Mouse (Mus musculus) right cerebral cortex, postnatal 25 days (tissue): ENCODE results near the gene Git2.

Experiments
- DNase-seq: peaks from one replicate; pipeline ENCODE4 v3.0.0; 2022

Gene Git2

DNA sequence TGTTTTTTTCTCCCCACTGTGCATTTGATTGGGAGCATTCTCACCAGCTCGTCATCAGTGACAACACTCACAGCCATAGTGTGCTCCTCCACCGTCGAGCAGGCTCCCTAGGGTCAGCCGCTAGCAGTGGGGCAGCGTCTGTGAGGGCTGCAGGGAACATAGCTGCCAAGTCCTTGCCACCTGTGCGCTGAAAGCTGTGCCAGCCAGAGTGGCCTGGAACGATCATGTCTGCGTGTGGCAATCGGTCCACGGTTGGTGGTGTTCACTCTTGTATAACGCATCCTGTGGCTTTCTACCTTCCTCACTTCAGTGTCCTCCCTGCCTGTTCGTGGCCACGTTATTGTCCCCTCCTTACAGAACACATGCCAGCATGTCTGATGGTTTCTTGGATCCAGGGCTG is 56.8 kb downstream of the Git2 start:
- no peak for DNase-seq

DNA sequence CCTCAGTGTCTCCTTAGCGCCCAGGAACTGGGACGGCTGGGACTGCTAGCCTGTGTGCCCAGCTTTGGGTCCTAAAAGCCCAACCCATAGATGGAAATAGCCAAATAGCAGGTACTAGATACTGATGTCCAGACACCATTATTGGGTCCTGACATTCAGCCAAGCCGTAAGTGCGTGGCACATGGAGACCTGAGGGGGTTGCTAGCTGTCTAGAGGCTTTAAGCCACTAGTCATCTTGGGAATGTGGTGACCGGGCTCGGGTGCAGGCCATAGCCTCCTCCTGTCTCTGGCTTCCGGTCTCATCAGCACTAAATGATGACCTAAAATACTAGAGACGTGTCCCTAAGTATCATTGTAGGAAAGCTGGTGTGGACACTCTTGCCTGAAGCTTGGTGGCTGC is 57.4 kb downstream of the Git2 start:
- DNase-seq = no peak

DNA sequence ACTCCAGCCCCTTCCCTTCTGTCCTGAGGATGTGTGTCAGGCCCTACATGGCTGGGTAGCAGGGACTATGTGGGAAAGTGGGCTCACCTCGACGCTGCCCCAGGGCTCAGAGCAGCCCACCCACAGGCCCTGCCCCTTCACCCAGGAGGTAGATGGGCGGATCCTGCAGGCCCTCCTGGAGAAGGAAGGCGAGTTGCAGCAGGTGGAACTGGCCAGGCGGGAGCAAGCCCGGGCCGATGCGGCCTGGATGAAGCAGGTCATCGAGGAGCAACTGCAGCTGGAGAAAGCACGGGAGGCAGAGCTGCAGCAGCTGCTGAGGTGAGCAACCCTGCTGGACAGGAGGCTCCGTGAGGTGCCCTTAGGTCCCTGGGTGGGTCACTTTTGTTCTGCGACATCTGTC is 58.0 kb downstream of the Git2 start:
- DNase-seq = no peak

DNA sequence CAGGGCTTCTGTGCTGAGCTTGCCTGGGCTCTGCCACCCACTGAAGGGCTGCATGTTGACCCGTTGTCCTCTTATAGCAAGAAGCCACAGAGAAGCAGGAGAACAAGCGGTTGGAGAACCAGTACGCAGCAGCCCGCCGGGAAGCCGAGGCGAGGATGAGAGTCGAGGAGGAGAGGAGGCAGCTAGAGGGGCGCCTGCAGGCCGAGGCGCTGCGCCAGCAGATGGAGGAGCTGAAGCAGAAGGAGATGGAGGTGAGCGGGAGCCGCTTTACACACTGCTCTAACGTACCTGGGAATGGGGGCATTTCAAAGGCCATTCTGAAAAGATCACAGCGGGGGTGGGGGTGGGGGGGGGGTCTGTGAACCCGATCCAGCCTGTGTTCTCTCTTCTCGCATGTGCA is 60.8 kb downstream of the Git2 start:
- DNase-seq = no peak

DNA sequence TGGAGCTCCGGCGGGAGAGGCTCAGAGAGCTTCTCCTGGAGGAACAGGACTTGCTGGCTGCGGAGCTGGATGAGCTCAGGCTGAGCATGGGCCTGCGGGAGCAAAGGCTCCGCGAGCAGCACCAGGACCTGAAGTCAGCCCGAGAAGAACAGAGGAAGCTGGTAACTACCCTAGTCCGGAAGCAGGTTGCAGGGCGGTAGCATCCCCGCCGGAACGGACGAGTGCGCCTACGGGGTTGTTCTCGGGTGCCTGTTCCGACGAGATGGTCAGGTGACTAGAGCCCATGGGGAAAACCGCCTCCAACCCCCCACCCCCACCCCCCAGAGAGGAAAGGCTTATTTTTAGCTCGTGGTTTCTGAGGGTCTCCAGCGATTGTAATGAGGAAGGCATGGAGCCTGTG is 66.0 kb downstream of the Git2 start:
- no peak for DNase-seq

DNA sequence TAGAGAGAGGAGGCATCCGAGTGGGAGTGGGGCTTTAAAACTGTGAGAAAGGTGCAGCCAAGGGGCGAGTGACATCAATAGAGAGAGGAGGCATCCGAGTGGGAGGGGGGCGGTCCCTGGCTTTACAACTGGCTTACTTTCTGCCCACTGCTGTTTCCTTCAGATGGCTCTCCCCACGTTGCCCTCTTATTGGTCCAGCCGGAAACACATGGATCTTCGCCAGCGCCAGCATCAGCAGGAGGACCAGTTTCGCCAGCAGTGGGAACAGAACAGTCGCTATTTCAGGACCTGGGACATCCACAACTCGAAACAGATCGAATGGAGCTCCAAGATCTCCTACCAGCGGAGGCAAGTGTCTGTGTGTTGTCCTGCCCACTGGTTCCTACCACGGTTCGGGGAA is 66.8 kb downstream of the Git2 start:
- no peak for DNase-seq

DNA sequence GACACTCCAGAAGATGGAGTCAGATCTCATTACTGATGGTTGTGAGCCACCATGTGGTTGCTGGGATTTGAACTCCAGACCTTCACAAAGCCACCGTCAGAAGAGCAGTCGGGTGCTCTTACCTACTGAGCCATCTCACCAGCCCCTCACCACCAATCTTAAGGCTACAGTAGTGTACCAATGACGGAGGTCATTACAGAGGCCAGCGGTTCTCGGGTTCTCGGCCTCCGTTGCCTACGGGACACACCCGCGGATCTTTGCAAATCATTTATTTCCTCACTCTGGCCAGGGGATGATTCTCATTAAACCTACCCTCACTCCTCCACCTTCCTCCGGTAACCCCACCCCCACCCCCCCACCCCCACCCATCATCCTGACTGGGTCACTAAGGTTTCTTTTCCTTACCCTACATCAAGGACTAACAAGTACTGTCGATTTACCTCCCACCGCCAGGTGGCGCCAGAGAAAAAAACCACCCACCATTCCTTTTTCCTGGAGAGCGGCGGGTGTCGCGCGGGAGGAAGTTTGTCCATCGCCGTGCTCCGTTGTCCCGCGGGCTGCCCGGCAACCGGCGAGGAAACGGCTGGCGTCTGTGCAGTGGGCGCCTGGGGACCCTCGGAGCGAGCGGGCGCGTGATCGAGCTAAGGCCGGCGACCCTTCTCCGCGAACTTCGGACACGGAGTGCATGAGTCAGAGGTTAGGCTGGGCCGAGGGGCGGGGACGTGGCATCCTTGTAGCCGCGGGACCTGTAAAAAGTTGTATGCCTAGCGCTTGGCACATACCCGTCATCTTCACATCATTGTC is 67.8 kb downstream of the Git2 start, which contains the start of gene Tchp:
Tchp (plus strand) TSS at position 496 of the 804 bp plus-strand sequence.
- DNase-seq = peak; percentile 90

DNA sequence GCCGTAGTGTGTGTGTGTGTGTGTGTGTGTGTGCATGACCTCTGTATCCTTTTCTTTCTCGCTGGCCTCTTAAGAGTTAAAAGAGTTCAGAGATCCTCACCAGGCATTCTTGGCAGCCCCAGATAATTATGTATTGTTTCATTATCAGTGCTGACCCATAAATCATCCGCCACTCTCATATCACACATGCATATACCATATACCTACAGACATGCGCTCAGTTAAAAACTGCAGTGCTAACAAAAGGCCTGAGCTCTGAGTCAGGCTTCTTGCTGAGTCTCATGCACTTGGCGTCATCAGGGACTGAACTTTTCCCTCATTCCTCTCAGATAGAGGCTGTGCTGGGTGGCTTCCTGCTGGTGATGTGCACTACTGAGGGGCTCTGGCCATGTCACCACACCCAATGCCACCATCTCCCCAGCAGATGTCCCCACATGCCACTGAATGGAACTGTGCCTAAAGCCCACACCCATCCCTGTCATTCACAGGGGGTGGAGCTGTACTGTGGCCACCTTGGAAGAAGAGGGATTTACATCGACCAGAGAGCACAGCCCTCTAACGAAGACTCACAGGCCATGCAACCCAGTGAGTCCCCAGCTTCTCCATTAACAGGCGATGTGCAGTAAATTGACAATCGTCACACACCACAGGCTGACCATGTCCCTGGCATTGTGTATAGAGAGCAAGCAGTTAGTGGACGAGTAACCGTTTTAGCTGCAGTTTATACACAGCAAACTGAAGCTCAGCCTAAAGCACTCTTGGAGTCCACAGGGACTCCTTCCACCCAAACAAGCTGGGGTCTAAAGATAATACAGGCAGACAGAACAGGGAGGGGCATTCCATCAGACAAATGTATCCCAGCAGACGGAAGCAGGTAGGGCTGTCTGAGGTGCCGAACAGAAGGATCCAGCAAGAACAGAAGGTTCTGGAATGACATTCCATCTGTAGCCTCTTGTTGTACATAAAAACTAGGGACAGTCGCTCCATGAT is 72.6 kb downstream of the Git2 start:
- DNase-seq = no peak

DNA sequence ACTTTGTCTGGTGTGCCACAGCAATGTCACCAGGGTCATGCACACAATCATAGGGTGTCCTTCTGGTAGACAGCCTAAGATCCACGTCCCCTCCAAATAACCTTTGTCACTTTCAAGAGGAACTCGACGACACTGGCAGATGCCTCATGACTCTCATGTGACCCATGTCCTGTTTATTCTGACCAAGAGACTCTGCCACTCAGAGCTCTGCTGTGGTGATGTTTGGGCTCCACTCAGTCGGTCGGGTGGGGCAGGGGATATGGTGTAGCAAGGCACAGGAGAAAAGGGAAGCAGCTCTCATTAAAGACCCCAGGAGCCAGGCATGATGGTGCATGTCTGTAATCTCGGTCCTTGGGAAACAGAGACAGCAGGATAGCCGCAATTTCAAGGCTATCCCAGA is 76.3 kb downstream of the Git2 start:
- no peak for DNase-seq

DNA sequence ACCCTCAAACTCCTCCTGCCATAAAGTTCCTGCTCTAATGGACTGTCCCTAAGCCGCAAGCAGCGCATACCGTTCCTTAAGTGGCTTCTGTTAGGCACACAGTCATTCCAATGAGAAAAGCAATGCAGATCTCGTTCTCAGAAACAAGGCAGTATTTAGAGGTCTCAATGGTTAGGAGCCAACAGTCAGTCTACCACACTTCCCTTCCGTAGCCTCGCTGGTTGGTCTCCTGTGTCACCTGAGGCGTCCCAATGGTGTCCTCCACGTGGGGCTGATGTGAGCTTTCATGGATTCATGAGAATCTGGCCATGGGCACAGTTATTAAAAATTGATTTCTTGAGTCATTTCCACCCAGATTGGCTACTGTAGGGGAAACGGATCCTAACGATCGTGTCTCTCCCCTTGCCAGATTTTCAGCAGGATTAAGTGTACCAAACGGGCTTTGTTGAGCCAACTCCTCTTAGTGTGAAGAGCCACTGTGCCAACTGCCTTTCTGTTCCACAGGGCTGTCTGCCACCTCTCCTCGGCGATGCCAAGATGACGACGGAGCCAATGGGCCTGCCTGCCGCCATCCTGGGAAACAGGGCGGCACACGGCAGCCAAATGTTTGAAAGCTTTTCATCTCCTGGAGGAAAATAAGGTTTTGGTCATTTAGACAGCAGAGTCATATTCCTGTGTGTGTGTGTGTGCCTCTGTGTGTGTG is 77.1 kb downstream of the Git2 start:
- peak; percentile 66 for DNase-seq

DNA sequence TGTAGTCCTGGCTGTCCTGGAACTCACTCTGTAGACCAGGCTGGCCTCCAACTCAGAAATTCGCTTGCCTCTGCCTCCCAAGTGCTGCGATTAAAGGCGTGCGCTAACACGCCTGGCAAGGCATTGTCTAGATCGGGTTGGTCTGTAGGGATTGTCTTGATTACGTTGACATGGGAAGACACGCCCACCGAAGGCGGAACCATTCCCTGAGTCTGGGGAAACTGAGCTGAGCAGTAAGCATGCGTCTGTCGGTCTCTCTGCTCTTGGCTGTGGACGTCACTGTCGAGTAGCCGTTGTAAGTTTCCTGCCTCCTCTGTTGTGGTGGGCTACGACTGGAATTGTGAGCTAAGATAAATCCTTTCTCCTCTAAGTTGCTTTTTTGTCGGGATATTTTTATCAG is 78.4 kb downstream of the Git2 start:
- DNase-seq = no peak

DNA sequence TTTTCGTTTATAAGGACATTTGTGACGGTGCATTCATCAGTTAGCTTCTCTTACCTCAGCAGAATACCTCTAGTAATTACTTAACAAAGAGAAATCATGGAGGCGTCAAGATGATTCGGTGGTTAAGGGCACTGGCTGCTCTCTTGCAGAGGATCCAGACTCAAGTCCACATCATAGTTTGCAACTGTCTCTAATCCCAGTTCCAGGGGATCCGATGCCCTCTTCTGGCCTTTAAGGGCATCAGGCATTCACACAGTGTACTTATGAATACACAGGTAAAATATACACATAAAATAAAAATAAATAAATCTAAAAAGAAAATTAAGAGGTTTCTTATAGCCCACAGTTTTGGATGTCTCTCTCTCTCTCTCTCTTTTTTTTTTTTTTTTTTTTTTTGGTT is 79.5 kb downstream of the Git2 start:
- DNase-seq = no peak

DNA sequence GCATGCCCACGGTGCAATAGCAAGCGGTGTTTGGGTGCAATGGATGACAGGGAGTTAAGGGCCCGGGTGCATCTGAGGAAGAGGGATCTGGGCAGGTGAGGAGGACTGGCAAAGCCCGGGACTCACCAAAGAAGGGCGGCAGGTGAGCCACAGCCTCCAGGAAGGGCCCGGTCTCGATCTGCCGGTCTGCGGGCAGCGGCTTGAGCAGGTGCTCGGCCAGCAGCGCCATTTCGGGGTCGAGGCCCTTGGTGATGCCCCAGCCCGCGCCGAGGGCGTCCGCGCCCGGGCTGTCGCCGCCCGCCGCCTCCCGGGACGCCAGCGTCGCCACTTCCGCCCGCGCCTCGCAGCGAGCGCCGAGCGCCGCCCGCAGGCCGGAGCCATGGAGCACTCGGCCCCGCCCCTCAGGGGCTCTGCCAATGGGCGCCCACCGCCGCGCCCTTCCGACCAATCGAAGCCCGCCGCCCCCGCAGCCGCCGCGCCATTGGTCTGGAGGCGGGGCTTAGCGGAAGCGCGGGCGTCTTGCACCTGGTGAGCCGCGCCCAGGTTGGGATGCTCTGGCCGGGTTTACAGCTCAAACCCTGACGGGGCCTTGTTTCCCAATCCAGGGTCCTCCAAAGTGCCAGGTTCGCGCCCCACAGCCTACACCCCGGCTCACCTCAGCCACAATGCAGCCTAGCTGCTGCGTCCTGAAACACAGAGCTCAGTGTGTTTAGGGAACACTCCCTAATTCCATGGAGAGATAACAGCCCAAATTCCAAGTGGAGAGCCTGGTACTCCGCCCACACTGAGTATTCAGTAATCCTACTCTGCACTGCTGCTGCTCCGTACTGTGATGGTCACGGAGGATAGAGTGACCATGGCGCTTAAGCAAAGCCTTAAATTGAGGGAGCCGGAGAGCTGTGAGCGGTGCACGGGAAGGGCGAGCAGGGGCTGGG is 84.4 kb downstream of the Git2 start, which contains the start of gene Gltp:
Gltp (minus strand) TSS at position 352 of the 935 bp plus-strand sequence.
- peak; percentile 96 for DNase-seq

DNA sequence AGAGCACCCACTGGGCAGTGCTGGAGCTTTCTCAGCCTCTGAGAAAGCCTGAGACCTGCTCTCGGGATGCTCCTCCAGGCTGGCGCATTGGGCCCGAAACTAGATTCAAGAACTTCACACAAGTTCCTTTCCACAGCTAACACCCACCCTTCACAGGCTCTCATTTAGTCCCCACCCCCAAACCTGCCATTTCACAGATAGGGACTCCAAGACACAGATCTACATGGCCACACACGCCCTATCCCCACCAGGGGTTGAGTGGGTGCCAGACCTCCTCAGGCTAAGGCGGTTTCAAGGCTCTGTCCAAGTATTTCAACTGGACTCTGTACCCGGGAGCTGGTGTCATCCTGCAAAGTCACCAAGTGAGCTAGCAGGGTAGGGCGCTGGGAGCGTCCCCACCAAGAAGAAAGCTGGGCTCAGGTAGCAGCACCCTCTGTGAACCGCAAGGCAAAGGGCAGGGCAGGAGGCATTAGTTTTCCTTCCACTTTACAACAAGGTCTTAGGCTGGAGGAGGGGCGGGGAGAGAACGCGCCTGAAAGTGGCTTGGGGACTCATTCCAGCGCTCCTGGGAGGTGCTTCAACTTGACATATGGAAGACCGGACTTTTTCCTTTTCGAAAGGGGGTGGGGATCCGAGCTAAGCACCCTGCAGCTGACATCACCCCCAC is 85.5 kb downstream of the Git2 start:
- DNase-seq = no peak

DNA sequence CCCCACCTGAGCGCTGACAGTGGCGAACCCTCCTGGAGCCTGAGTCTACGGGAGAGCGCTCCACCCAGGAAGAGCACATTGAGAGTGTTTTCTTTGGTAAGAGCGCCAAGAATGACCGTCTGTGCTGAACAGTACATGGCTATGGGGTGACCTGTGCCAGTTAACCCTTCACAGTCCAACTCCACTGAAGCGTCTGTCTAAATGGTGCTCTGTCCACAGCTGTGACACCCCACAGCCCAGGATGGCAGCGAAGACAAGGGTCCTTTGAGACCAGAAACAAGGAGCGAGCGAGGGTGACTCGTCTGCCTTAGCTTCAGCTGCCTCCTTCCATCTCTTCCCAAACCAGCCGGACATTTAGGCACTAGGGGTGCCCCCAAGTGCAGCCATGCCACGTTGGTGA is 86.6 kb downstream of the Git2 start:
- no peak for DNase-seq

DNA sequence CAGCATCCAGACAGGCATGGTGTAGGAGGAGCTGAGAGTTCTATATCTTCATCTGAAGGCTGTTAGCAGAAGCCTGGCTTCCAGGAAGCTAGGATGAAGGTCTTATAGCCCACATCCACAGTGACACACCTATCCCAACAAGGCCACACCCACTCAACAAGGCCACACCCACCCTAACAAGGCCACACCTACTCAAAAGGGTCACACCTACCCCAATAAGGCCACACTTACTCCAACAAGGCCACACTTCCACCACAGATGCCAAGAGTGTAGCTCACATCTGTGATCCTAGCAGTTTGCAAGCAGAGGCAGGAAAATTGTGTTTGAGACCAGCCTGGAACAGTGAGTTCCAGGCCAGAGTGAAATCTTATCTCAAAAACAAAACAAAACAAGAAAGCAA is 87.4 kb downstream of the Git2 start:
- DNase-seq = no peak

DNA sequence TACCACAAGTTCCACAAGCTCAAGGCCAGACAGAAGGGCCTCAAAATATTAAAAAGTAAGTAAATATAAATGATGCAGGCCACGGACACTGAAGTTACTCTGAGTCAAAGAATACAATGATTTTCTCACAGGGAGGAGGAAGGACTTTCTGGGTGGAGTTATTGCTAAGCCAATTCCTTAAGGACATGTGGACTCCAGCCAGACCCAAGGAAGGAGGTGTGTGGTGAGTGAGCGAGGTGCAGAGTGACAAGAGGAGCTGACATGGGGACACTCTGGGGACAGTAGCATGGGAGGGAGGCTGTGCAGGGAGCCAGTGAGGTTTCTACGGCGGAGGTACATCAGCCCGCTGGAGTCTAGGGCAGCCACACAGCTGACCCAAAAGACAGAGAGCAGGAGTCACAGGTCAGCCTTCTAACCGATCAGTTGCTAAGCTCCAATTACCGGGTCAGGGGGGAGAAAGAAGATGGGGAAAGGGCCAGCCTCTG is 88.5 kb downstream of the Git2 start:
- DNase-seq = no peak

DNA sequence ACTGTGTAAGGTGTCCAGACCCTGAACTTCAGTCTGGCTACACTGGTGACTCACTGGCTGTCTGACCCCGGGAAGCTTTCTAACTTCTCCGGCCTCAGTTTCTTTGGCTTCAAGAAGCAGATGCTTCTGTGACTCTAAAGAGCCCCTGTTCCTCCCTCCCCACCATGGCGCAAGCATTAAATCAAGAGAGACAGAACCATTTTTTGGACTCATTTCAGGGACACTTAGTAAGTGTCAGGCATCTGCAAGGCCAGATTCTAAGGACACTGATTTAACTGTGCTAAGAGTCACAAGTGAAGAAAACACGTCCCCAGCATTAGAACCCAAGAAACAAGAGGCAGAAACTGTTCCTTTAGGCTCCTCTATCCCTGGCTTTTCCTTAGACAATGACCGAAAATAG is 89.3 kb downstream of the Git2 start:
- DNase-seq = no peak

DNA sequence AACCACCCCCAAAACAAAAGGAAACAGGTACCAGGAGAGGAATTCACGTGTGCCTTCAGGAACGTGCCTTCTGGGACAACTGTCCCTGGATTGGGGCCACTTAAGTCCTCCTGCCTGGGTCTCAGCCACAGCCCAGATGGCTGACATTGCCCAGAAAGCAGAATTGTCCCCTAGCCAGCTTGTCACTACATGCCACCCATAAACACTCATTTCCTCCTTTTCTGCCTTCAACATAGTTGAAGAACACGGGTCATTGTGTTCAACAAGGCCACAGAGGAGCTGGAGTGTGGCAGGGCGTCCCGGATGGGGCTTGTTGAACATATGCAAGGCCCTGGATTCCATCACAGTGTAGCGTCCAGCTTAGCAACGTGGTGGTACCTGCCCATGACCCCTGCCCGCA is 93.6 kb downstream of the Git2 start:
- DNase-seq = no peak

DNA sequence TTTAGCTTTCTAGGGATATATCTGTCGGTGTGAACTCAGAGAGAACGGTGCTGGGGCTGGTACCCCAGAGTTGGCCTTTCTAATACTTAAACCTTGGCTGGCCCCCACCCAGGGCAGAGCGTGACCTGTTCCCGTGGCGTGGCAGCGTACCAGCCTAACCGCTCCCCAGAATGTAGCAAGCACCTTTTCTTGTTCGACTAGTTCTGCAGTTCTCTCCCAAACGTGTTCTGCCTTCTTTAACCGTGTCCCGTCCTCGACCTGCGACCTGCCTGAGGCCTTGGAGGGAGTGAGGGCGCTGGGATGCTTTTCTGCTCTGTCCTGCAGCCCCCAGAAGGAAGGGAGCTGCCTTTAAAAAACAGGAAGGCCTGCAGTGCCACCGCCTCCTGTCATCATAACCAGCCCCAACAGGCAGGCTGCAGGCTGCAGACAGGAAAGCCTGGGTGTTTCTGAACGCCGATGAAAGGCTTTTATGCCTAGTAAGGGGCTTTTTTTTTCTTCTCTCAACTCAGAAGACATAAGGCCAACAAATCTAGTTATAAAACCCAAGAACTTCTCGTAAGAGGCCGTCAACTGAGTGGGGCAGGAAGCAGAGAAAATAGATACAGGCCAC is 94.5 kb downstream of the Git2 start:
- DNase-seq = no peak
